Mouse (Mus musculus) limb, embryonic 15.5 days (tissue): Measurements from ENCODE around the gene Hps5. TPM values are rescaled to one million over a fixed set of nuclear protein-coding genes. Genes with fewer than 3 reads are reported as not detected.
A peak's percentile ranks its signal among the peaks of the same experiment; 100 is the strongest.
"Not testable (repeated sequence)": the region's sequence is repeated elsewhere in the genome, so short reads cannot be mapped to it uniquely, and the experiment has no call there.

Experiments used
- ATAC-seq: fragments of 200-750 bp; cut with Nextera tagmentation; 2 replicates; pipeline ENCODE4 v1.8.0; 2017; ENCODE audit warnings: low read depth, moderate TSS enrichment; ENCODE audit not compliant: insufficient number of reproducible peaks, low FRiP score, low TSS enrichment
- H3K27ac ChIP-seq: fragments of 300-500 bp; sonication (generic); 2 replicates; pipeline ENCODE4 v1.5.1; 2015; ENCODE audit warnings: moderate library complexity, mild to moderate bottlenecking, inconsistent platforms
- H3K27me3 ChIP-seq: fragments of 300-500 bp; sonication (generic); 2 replicates; pipeline ENCODE4 v1.6.1; 2015; ENCODE audit warnings: inconsistent platforms
- H3K36me3 ChIP-seq: fragments of 300-500 bp; sonication (generic); 2 replicates; pipeline ENCODE4 v1.6.1; 2015; ENCODE audit warnings: inconsistent platforms
- H3K4me1 ChIP-seq: fragments of 300-500 bp; sonication (generic); 2 replicates; pipeline ENCODE4 v1.6.1; 2015; ENCODE audit warnings: inconsistent platforms
- H3K4me2 ChIP-seq: fragments of 300-500 bp; sonication (generic); 2 replicates; pipeline ENCODE4 v1.6.1; 2015; ENCODE audit warnings: mild to moderate bottlenecking, inconsistent platforms
- H3K4me3 ChIP-seq: fragments of 300-500 bp; sonication (generic); 2 replicates; pipeline ENCODE4 v1.5.1; 2015; ENCODE audit warnings: mild to moderate bottlenecking, inconsistent platforms
- H3K9ac ChIP-seq: fragments of 300-500 bp; sonication (generic); 2 replicates; pipeline ENCODE4 v1.6.1; 2015; ENCODE audit warnings: inconsistent platforms
- H3K9me3 ChIP-seq: fragments of 300-500 bp; sonication (generic); 2 replicates; pipeline ENCODE4 v1.6.1; 2016; ENCODE audit warnings: inconsistent platforms
- WGBS: fragments of 180-500 bp; shearing (Covaris S2); methylation state at CpG from one replicate; pipeline ENCODE4 v1.1.7; 2015; 5-methylcytosine and 5-hydroxymethylcytosine counted together
- polyA plus RNA-seq: library from polyadenylated mRNA; unstranded; fragments of >200 nt; fragmentation: Nextera tagmentation; extraction: Ambion mirVana; gene quantifications from 2 replicates; pipeline ENCODE4 v1.2.1, GENCODE M21; 2015

Hps5 gene
- polyA plus RNA-seq, 1 experiment from 2014 or later: 23.2 TPM

GRCm38 (mm10) chr7:46820876-46821632 lies 25.2 kb upstream of the Hps5 start:
- not testable (repeated sequence) for H3K27me3 ChIP-seq, H3K9me3 ChIP-seq, H3K9ac ChIP-seq, H3K4me1 ChIP-seq, H3K4me2 ChIP-seq, H3K4me3 ChIP-seq, H3K27ac ChIP-seq, ATAC-seq
- peaks cover 68% of the 10 kb centered on the region for H3K36me3 ChIP-seq
- WGBS: 90% methylated on average over 15 of the region's 15 CpGs

- Histone ChIP-seq H3K9ac (no peak overlapping the region), H3K4me1 (no peaks in the 10 kb centered on the region), H3K27me3 (no peaks in the 10 kb centered on the region), H3K4me2 (no peak overlapping the region), H3K27ac (no peak overlapping the region), H3K9me3 (no peaks in the 10 kb centered on the region), H3K36me3 (peaks cover 78% of the 10 kb centered on the region), H3K4me3 (no peak overlapping the region)
- ATAC-seq: no peak
- 84% methylated on average over 4 of the region's 4 CpGs for WGBS
Observed at GRCm38 (mm10) chr7:46814012-46814411, 18.1 kb upstream of the Hps5 start.

DNA sequence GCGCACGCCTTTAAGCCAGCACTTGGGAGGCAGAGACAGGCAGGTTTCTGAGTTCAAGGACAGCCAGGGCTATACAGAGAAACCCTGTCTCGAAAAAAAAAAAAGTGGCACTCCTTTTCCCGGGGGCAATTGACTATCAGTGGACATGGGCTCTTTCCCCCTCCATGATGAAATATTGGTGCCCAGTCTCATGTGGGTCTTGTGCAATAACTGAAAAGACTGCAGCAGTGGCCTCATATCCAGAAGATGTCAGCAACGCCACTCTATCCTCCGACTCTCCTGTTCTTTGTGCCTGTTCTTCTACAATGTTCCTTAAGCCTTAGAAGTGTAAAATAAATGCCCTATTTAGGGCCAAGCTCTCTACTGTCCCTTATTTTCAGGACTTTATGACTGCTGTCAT lies 14.5 kb upstream of the Hps5 start:
- Histone ChIP-seq H3K27me3 (no peaks in the 10 kb centered on the region), H3K9me3 (no peaks in the 10 kb centered on the region), H3K36me3 (peaks cover 69% of the 10 kb centered on the region), H3K4me2 (no peak overlapping the region), H3K27ac (no peak overlapping the region), H3K9ac (no peak overlapping the region), H3K4me1 (no peaks in the 10 kb centered on the region), H3K4me3 (no peak overlapping the region)
- no peak for ATAC-seq
- WGBS: 95% methylated on average over 6 of the region's 6 CpGs

GRCm38 (mm10) chr7:46796779-46797178 lies 915 bp upstream of the Hps5 start:
- Histone ChIP-seq H3K4me2 (peak overlapping the region; percentile 87), H3K4me3 (peak overlapping the region; percentile 92), H3K9me3 (no peaks in the 10 kb centered on the region), H3K36me3 (peaks cover 19% of the 10 kb centered on the region), H3K9ac (peak overlapping the region; percentile 78; the same call in 1 of the 2 replicates), H3K4me1 (peaks cover 20% of the 10 kb centered on the region), H3K27ac (no peak overlapping the region), H3K27me3 (no peaks in the 10 kb centered on the region)
- no peak for ATAC-seq
- WGBS: 52% methylated on average over 6 of the region's 6 CpGs

DNA sequence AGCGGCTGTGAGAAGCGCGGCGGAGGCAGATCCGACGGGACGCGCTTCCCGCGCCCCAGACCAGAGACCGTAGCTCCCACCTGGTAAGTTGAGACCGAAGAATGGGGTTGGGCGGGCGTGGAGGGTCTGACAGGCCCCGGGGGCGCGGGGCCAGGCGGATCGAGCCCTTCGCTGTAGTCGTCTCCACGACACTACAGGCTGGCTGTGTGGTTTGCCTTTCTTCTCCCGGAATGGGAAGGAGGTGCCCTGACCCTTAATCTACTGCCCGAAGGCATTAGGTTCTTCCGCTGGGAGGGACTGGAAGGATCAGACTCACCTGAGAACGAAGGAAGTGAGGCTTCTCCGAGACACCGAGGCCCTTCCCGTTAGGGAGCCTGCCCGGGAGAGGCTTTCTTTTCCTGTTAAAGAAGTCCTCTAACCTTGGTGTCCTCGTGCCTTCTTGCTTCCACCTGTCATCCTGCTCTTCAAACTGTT lies 379 bp upstream of the Hps5 start:
- Histone ChIP-seq H3K4me1 (peaks cover 20% of the 10 kb centered on the region), H3K27ac (peak overlapping the region; percentile 68; the same call in 1 of the 2 replicates), H3K4me3 (peak overlapping the region; percentile 92), H3K9me3 (no peaks in the 10 kb centered on the region), H3K4me2 (peak overlapping the region; percentile 87), H3K36me3 (peaks cover 16% of the 10 kb centered on the region), H3K27me3 (no peaks in the 10 kb centered on the region), H3K9ac (peak overlapping the region; percentile 78)
- no peak for ATAC-seq
- WGBS: under 1% methylated on average over 31 of the region's 31 CpGs

DNA sequence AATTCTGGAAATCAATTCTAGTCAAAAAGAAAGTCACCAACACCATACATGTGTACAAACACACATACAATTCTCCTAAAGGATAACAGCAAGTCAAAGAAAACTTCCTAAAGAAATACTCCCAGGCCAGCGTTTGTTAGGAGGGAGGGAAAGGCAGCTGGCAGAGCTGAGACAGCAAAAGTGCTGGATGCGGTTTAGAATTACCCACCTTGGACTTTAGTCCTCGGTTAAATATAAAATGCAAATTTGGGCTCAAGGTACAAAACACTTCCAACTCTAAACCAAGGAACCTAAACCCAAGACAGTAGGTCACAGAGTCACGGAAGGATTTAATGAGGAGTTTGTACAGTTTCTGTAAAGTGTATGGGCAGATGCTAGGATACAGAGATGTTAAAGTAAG lies 2.0 kb downstream of the Hps5 start:
- H3K27ac ChIP-seq: no peak overlapping the region
- H3K36me3 ChIP-seq: peaks cover 13% of the 10 kb centered on the region
- H3K4me2 ChIP-seq: no peak overlapping the region
- ATAC-seq: no peak
- no peaks in the 10 kb centered on the region for H3K9me3 ChIP-seq
- 83% methylated on average over 4 of the region's 4 CpGs for WGBS
- no peak overlapping the region for H3K4me3 ChIP-seq
- H3K4me1 ChIP-seq: peaks cover 20% of the 10 kb centered on the region
- no peaks in the 10 kb centered on the region for H3K27me3 ChIP-seq
- no peak overlapping the region for H3K9ac ChIP-seq

DNA sequence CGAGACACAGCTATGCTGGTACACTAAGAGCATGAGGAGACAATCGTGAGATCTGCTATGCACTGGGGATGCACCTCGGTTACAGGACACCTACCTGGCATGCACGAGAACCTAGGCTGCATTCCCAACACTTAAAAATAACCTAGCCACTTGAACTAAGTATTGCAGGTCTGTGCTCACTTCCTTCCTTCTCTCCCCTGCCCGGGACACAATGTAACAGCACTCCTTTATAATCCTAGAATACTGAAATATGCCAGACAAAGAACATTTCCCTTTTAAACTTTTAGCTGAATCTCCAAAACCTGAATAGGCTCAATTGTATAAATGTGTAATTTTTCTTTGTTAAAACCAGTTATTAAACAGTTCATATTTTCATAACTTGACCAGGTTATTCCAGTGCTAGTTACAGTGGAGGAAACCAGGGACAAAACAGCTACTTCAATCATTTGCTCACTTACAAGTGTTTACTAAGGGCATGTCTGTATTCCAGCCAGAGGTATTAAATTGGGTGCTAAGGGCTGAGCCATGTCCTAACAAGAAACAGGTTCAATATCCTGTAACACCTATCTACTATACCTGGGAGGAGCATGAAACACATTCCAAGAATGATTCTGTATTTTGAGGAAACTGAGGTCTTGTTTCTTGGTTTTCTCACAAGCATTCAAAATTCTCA lies 6.6 kb downstream of the Hps5 start:
- Histone ChIP-seq H3K27me3 (no peaks in the 10 kb centered on the region), H3K36me3 (peaks cover 48% of the 10 kb centered on the region)
- WGBS: 86% methylated on average over 5 of the region's 5 CpGs

DNA sequence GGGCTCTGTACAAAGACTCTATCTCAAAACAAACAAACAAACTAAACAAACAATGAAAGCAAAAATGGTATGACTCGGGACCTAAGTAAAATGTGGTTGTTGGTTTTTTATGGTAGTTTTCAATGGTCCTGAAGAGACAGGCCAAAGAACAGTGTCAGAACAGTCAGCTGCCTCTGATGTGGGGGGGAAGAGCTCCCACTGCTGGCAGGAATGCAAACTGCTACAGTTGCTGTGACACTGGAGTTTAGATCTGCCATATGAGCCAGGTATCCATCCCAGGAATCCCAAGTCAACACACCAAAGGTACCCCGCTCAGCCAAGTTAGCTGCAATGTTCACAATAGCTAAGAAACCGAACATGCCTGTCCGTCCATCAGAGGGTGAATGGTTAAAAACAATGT lies 25.2 kb downstream of the Hps5 start:
- no peak for ATAC-seq
- H3K4me2 ChIP-seq: no peak overlapping the region
- H3K4me1 ChIP-seq: no peaks in the 10 kb centered on the region
- no peaks in the 10 kb centered on the region for H3K9me3 ChIP-seq
- H3K36me3 ChIP-seq: peaks cover 86% of the 10 kb centered on the region
- H3K4me3 ChIP-seq: no peak overlapping the region
- 60% methylated on average over 4 of the region's 4 CpGs for WGBS
- H3K9ac ChIP-seq: no peak overlapping the region
- H3K27ac ChIP-seq: no peak overlapping the region
- no peaks in the 10 kb centered on the region for H3K27me3 ChIP-seq

More for the DNA sequence above, 6.6 kb downstream of the Hps5 start:
- ATAC-seq: no peak
- Histone ChIP-seq H3K4me2 (no peak overlapping the region), H3K4me1 (peaks cover 4% of the 10 kb centered on the region; the same call in 1 of the 2 replicates), H3K9me3 (no peaks in the 10 kb centered on the region), H3K9ac (no peak overlapping the region), H3K27ac (no peak overlapping the region), H3K4me3 (no peak overlapping the region)

DNA sequence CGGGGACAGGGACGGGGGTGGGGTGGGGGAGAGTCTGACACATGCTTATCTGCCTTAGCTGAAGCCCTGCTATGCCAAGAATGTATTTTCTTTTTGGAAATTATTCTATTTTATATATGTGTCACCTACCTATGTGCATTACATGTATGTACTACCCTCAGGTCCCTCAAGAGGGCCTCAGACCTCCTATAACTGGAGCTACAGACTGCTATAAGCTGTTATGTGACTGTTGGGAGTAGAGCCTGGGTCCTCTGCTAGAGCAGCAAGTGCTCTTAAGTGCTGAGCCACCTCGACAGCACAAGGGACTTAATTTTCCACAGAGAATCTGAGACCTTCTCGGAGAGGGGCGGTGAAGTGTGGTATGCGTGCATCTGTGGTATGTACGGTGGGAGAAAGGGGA lies 27.4 kb downstream of the Hps5 start:
- ATAC-seq: no peak
- no peak overlapping the region for H3K4me2 ChIP-seq
- WGBS: 90% methylated on average over 7 of the region's 7 CpGs
- H3K4me3 ChIP-seq: no peak overlapping the region
- no peaks in the 10 kb centered on the region for H3K9me3 ChIP-seq
- no peaks in the 10 kb centered on the region for H3K27me3 ChIP-seq
- no peak overlapping the region for H3K9ac ChIP-seq
- no peaks in the 10 kb centered on the region for H3K4me1 ChIP-seq
- H3K27ac ChIP-seq: no peak overlapping the region
- peaks cover 82% of the 10 kb centered on the region for H3K36me3 ChIP-seq

GRCm38 (mm10) chr7:46767371-46767770 lies 28.5 kb downstream of the Hps5 start:
- Histone ChIP-seq H3K9me3 (no peaks in the 10 kb centered on the region), H3K27me3 (no peaks in the 10 kb centered on the region), H3K27ac (no peak overlapping the region), H3K4me3 (no peak overlapping the region), H3K4me2 (no peak overlapping the region), H3K36me3 (peaks cover 82% of the 10 kb centered on the region), H3K4me1 (no peaks in the 10 kb centered on the region), H3K9ac (no peak overlapping the region)
- no peak for ATAC-seq

GRCm38 (mm10) chr7:46764672-46765071 lies 31.2 kb downstream of the Hps5 start:
- ATAC-seq: no peak
- Histone ChIP-seq H3K4me1 (no peaks in the 10 kb centered on the region), H3K9ac (no peak overlapping the region), H3K4me2 (no peak overlapping the region), H3K36me3 (peaks cover 79% of the 10 kb centered on the region), H3K27me3 (no peaks in the 10 kb centered on the region), H3K9me3 (no peaks in the 10 kb centered on the region), H3K27ac (no peak overlapping the region), H3K4me3 (no peak overlapping the region)
- 96% methylated on average over 8 of the region's 8 CpGs for WGBS

GRCm38 (mm10) chr7:46762601-46763000 lies 33.3 kb downstream of the Hps5 start:
- H3K27me3 ChIP-seq: no peaks in the 10 kb centered on the region
- 95% methylated on average over 5 of the region's 5 CpGs for WGBS

More at GRCm38 (mm10) chr7:46762601-46763000, 33.3 kb downstream of the Hps5 start:
- no peaks in the 10 kb centered on the region for H3K9me3 ChIP-seq
- no peaks in the 10 kb centered on the region for H3K4me1 ChIP-seq
- H3K4me3 ChIP-seq: no peak overlapping the region
- ATAC-seq: no peak
- H3K36me3 ChIP-seq: peaks cover 65% of the 10 kb centered on the region
- H3K9ac ChIP-seq: no peak overlapping the region
- H3K4me2 ChIP-seq: no peak overlapping the region
- H3K27ac ChIP-seq: no peak overlapping the region
